Mouse (Mus musculus): Measurements from ENCODE around the gene Cd3eap. TPM values are rescaled to one million over a fixed set of nuclear protein-coding genes. Genes with fewer than 3 reads are reported as not detected.

Gene Cd3eap
- polyA plus RNA-seq, 1 experiment = 2.8 TPM

DNA sequence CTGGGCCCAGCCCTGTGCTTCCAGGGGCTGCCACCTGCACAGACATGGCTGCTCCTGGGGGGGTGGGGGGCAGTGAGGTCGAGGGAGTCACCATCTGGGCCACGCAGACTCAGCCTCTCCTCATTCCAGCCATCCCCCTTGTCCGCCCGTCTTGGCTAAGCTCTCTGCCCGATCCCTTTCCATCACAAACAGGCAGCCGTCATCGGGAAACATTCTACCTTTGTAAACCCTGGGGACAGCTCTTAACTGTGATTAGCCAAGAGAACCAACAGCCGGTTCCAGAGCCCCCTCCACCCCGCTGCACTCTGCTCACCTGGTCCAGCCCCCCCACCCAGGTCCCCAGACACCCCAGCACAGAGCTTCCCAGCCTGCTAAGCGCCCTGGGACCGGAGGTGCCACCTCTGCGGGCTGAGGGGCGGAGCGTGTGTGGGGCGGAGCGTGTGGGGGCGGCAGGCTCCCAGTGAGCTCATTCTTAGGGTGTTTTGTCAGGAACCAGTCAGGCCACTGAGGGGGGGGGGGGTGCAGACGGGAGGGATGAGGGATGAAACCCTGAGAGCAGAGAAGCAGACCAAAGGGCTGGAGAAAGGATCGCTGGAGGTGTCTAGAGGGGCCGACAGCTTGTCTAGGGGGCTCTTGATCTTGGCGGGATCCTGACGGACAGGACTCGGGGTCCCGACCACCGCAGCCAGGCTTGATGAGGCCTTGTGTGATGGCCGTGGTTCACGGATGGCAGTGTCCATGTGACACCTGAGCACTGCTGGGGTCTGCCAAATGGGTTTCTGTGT lies 40.4 kb upstream of the Cd3eap start:
- H3K27ac ChIP-seq (ENCODE audit: control insufficient read depth, insufficient read depth, low read depth, low read length) = no peak overlapping the region
- H3K36me3 ChIP-seq (ENCODE audit: control insufficient read depth, insufficient read depth, low read length) = no peaks in the 10 kb centered on the region; the same call in 1 of the 2 replicates
- no peaks in the 10 kb centered on the region for H3K27me3 ChIP-seq (ENCODE audit: control insufficient read depth, insufficient read depth, low read length)
- TF ChIP-seq CTCF (IDR thresholded peaks at IDR 0.05; ENCODE audit: control insufficient read depth, insufficient read depth, insufficient replicate concordance, low read depth, low read length) = no peak
- no peak for TF ChIP-seq POLR2A (IDR thresholded peaks at IDR 0.05; ENCODE audit: control insufficient read depth, low read depth, low read length)
- peak overlapping the region; percentile 19 for H3K4me3 ChIP-seq (ENCODE audit: control insufficient read depth, low read depth, low read length)
- H3K4me1 ChIP-seq (ENCODE audit: control insufficient read depth, insufficient read depth, low read length) = peaks cover 12% of the 10 kb centered on the region

DNA sequence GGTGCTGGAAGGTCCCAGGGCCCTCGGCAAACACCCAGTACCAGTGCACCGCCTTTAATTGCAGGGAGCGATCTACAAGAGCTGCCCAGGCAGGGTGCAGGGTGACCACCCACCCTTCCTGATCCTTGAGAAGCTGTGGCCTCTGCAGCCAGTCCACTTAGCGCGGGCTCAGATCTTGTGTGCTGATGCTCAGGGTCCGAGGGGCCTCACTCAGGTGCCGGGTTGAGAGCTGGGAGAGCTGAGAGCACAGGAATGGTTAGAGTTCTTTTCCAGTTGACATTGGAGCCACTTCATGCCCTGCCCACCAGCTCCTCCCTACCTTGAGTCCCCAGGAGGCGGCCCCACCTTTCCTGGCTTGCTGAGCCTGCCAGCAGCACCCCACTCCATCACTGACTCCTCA lies 35.2 kb upstream of the Cd3eap start:
- Histone ChIP-seq H3K36me3 (ENCODE audit: control insufficient read depth, insufficient read depth, low read length) (peaks cover 4% of the 10 kb centered on the region; the same call in 1 of the 2 replicates), H3K27ac (ENCODE audit: control insufficient read depth, insufficient read depth, low read depth, low read length) (no peak overlapping the region), H3K4me1 (ENCODE audit: control insufficient read depth, insufficient read depth, low read length) (peaks cover 5% of the 10 kb centered on the region), H3K4me3 (ENCODE audit: control insufficient read depth, low read depth, low read length) (no peak overlapping the region), H3K27me3 (ENCODE audit: control insufficient read depth, insufficient read depth, low read length) (no peaks in the 10 kb centered on the region)
- no peak for TF ChIP-seq CTCF (IDR thresholded peaks at IDR 0.05; ENCODE audit: control insufficient read depth, insufficient read depth, insufficient replicate concordance, low read depth, low read length)
- TF ChIP-seq POLR2A (IDR thresholded peaks at IDR 0.05; ENCODE audit: control insufficient read depth, low read depth, low read length) = no peak

DNA sequence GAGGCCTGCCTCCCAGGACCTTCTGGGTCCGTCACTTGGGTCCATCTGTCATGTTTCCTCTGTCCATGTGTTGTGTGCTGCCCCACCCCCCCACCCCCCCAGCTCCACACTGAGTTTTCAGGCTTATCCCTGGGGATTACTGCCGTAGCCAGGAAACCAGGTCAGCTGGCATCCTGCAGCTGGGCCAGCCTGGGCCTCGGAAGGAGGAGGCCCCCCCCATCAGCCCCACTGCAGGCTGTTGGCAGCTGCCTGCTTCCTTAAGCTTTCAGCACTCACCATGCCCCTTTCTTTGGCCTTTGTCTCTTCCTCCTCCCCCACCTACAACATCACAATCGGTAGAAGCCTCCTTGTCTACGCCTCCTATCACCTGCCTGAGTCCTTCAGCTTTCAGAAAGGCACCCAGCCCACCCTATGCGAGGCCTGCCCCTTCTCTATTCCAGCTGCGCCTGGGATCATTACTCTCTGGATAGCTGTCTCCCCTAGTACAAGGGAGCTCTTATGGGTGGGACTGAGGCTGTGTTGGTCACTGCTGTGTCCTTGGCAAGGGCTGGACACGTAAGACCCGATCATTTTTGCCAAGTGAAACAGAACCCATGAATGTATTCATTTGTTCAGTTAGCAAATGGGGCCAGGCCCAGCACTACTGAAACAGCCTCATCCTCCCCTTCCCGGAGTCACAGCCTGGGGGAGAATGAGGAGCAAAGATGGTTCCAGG lies 29.6 kb upstream of the Cd3eap start:
- Histone ChIP-seq H3K36me3 (ENCODE audit: control insufficient read depth, insufficient read depth, low read length) (peaks cover 5% of the 10 kb centered on the region), H3K4me3 (ENCODE audit: control insufficient read depth, low read depth, low read length) (no peak overlapping the region), H3K4me1 (ENCODE audit: control insufficient read depth, insufficient read depth, low read length) (no peaks in the 10 kb centered on the region), H3K27ac (ENCODE audit: control insufficient read depth, insufficient read depth, low read depth, low read length) (no peak overlapping the region), H3K27me3 (ENCODE audit: control insufficient read depth, insufficient read depth, low read length) (no peaks in the 10 kb centered on the region)
- no peak for TF ChIP-seq CTCF (IDR thresholded peaks at IDR 0.05; ENCODE audit: control insufficient read depth, insufficient read depth, insufficient replicate concordance, low read depth, low read length)
- TF ChIP-seq POLR2A (IDR thresholded peaks at IDR 0.05; ENCODE audit: control insufficient read depth, low read depth, low read length) = no peak

DNA sequence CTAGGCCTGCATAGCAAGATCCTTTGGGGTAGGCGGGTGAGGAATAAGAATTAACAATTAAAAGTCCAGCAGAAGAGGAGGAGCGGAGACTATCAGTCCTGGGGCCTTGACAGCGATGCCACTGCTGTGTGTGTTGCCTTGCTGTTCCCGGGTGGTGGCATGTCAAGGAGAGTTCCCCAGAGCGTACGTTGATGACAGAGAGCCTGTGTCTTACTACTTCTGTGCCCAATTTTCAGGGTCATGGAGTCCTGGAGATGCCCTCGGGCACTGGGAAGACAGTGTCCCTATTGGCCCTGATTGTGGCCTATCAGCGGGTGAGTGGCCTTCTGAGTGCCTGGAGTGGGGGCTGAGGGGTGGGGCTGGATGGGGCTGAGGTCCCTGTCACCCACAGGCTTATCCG lies 24.4 kb upstream of the Cd3eap start:
- Histone ChIP-seq H3K27ac (ENCODE audit: control insufficient read depth, insufficient read depth, low read depth, low read length) (no peak overlapping the region), H3K36me3 (ENCODE audit: control insufficient read depth, insufficient read depth, low read length) (peaks cover 2% of the 10 kb centered on the region), H3K27me3 (ENCODE audit: control insufficient read depth, insufficient read depth, low read length) (no peaks in the 10 kb centered on the region), H3K4me3 (ENCODE audit: control insufficient read depth, low read depth, low read length) (no peak overlapping the region), H3K4me1 (ENCODE audit: control insufficient read depth, insufficient read depth, low read length) (peaks cover 3% of the 10 kb centered on the region)
- TF ChIP-seq CTCF (IDR thresholded peaks at IDR 0.05; ENCODE audit: control insufficient read depth, insufficient read depth, insufficient replicate concordance, low read depth, low read length) = no peak
- TF ChIP-seq POLR2A (IDR thresholded peaks at IDR 0.05; ENCODE audit: control insufficient read depth, low read depth, low read length) = no peak; the same call in 1 of the 2 replicates

DNA sequence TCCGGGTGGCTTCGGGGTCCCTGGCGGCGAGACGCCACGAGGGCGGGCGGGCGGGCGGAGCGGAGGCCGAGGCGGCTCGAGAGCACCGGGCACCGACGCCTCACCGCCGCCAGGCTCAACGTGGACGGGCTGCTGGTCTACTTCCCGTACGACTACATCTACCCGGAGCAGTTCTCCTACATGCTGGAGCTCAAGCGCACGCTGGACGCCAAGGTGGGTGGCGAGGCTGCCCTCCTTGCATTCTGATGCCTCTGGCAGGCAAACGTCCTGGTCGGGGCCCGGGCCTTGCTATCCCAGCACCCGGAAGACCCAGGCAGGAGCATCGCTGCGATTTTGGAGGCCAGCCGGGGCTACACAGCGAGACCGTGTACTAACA lies 22.9 kb upstream of the Cd3eap start:
- TF ChIP-seq POLR2A (IDR thresholded peaks at IDR 0.05; ENCODE audit: control insufficient read depth, low read depth, low read length) = no peak
- peak; percentile 15; the same call in 1 of the 2 replicates for TF ChIP-seq CTCF (IDR thresholded peaks at IDR 0.05; ENCODE audit: control insufficient read depth, insufficient read depth, insufficient replicate concordance, low read depth, low read length)
- H3K27ac ChIP-seq (ENCODE audit: control insufficient read depth, insufficient read depth, low read depth, low read length) = peak overlapping the region; percentile 81

DNA sequence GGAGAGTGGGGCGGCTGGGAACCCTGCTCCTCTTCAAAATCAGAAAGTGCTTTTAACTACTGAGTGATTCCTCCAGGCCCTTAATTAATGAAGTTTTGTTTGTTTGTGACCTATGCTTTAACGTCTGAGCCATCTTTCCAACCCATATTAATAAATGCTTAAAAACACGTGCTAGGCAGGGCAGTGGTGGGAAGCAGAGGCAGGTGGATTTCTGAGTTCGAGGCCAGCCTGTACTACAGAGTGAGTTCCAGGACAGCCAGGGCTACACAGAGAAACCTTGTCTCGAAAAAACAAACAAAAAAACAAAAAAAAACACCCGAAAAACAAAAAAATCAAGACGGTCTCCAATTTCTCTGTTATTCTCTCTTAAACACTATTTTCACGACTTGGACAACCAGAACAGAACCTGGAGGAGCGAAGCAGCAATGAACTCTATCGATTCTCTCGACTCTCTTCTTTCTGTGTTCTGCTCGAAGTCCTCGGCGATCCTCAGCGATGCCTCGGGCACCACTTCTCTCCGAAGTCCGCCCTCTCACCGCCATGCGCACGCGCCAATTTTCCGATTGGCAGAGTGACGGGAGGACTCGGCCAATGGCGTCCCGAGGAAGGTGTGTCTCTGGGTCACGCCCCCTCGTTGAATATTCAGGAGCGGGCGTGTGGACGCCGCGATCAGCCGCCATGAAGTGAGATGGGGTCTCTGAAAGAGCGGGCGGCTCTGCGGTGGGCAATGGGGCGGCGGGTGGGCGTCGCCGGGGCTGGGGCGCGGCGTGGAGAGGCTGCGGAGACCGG lies 22.3 kb upstream of the Cd3eap start, which contains the start of gene Ercc2:
TSS of gene Ercc2 (plus strand) at position 634 of the 789 bp plus-strand sequence.
- H3K27me3 ChIP-seq (ENCODE audit: control insufficient read depth, insufficient read depth, low read length) = no peaks in the 10 kb centered on the region
- peak within 1 kb of the TSS; percentile 81 for H3K27ac ChIP-seq (ENCODE audit: control insufficient read depth, insufficient read depth, low read depth, low read length)

More for the DNA sequence above, 22.9 kb upstream of the Cd3eap start:
- no peaks in the 10 kb centered on the region for H3K27me3 ChIP-seq (ENCODE audit: control insufficient read depth, insufficient read depth, low read length)
- peak overlapping the region; percentile 96 for H3K4me3 ChIP-seq (ENCODE audit: control insufficient read depth, low read depth, low read length)
- peaks cover 2% of the 10 kb centered on the region for H3K36me3 ChIP-seq (ENCODE audit: control insufficient read depth, insufficient read depth, low read length)
- peaks cover 3% of the 10 kb centered on the region for H3K4me1 ChIP-seq (ENCODE audit: control insufficient read depth, insufficient read depth, low read length)

More for the DNA sequence above, 22.3 kb upstream of the Cd3eap start, which contains the start of gene Ercc2:
- Histone ChIP-seq H3K4me1 (ENCODE audit: control insufficient read depth, insufficient read depth, low read length) (peaks cover 3% of the 10 kb centered on the region), H3K4me3 (ENCODE audit: control insufficient read depth, low read depth, low read length) (peak within 1 kb of the TSS; percentile 96), H3K36me3 (ENCODE audit: control insufficient read depth, insufficient read depth, low read length) (peaks cover 2% of the 10 kb centered on the region)
- TF ChIP-seq POLR2A (IDR thresholded peaks at IDR 0.05; ENCODE audit: control insufficient read depth, low read depth, low read length) (peak; percentile 75), CTCF (IDR thresholded peaks at IDR 0.05; ENCODE audit: control insufficient read depth, insufficient read depth, insufficient replicate concordance, low read depth, low read length) (no peak)

Data from testis, adult 2 months (tissue).